Mouse (Mus musculus) stomach, embryonic 14.5 days (tissue): ENCODE data around the gene Cdh13. TPM values are rescaled to one million over a fixed set of nuclear protein-coding genes. Genes with fewer than 3 reads are reported as not detected.

Experiments
- ATAC-seq: fragments of 200-750 bp; cut with Nextera tagmentation; 2 replicates; pipeline ENCODE4 v1.8.0; 2017; ENCODE audit warnings: low read depth, moderate TSS enrichment; ENCODE audit not compliant: insufficient number of reproducible peaks, insufficient read depth, low FRiP score
- H3K27ac ChIP-seq: fragments of 300-500 bp; sonication (generic); 2 replicates; pipeline ENCODE4 v1.5.1; 2014; ENCODE audit warnings: mild to moderate bottlenecking, low read length, moderate library complexity, mixed read lengths
- H3K27me3 ChIP-seq: fragments of 300-500 bp; sonication (generic); 2 replicates; pipeline ENCODE4 v1.6.1; 2014; ENCODE audit warnings: low read length, control low read depth, mixed read lengths; ENCODE audit not compliant: control insufficient read depth, insufficient read depth
- H3K36me3 ChIP-seq: fragments of 300-500 bp; sonication (generic); 2 replicates; pipeline ENCODE4 v1.6.1; 2014; ENCODE audit warnings: mild to moderate bottlenecking, control low read depth, low read length, moderate library complexity, mixed read lengths; ENCODE audit not compliant: control insufficient read depth, insufficient read depth
- H3K4me1 ChIP-seq: fragments of 300-500 bp; sonication (generic); 2 replicates; pipeline ENCODE4 v1.6.1; 2014; ENCODE audit warnings: low read length, control low read depth, mixed read lengths; ENCODE audit not compliant: control insufficient read depth, insufficient read depth
- H3K4me2 ChIP-seq: fragments of 300-500 bp; sonication (generic); replicated peaks from 2 replicates; pipeline ENCODE4 v1.6.1; 2014; ENCODE audit warnings: low read depth, low read length, control low read depth
- H3K4me3 ChIP-seq: fragments of 300-500 bp; sonication (generic); 2 replicates; pipeline ENCODE4 v1.5.1; 2014; ENCODE audit warnings: low read depth, low read length, control low read depth
- H3K9ac ChIP-seq: fragments of 300-500 bp; sonication (generic); replicated peaks from 2 replicates; pipeline ENCODE4 v1.6.1; 2014; ENCODE audit warnings: low read depth, mild to moderate bottlenecking, control low read depth, low read length, moderate library complexity, mixed read lengths
- H3K9me3 ChIP-seq: fragments of 300-500 bp; sonication (generic); 2 replicates; pipeline ENCODE4 v1.6.1; 2016; ENCODE audit warnings: low read depth, low read length, control low read depth; ENCODE audit not compliant: control insufficient read depth
- WGBS: fragments of 180-500 bp; shearing (Covaris S2); extraction: QIAGEN DNeasy Blood & Tissue Kit; methylation state at CpG from one replicate; pipeline ENCODE4 v1.1.7; 2014; 5-methylcytosine and 5-hydroxymethylcytosine counted together
- polyA plus RNA-seq: library from polyadenylated mRNA; unstranded; fragments of >200 nt; fragmentation: Nextera tagmentation; extraction: Ambion mirVana; gene quantifications from 2 replicates; pipeline ENCODE4 v1.2.1, GENCODE M21; 2014

Cdh13 gene
- polyA plus RNA-seq, 1 experiment from 2014 or later = 17.6 TPM

DNA sequence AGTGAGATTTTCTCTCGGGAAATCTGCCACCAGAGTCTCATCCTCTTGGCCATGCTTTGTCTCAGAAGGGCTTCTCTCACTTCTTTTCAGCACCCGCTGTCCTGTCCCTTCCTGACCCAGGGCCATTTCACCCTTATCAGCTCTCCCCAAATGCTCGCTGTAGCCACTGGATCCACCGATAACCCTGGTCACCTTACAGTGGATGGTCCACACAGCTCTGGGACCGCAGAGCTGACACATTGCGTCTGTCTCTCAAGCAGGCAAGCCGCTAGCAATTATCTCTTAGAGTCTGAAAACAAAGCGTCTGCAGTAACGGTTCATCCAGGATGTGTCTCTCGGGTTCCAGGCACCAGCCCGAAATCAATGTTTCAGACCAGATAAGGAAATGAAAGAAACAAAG is 429.6 kb downstream of the Cdh13 start:
- 41% methylated on average over 11 of the region's 11 CpGs for WGBS
- H3K4me3 ChIP-seq = no peak overlapping the region
- H3K27me3 ChIP-seq = no peaks in the 10 kb centered on the region
- no peak overlapping the region for H3K9ac ChIP-seq
- ATAC-seq = no peak
- H3K27ac ChIP-seq = no peak overlapping the region
- H3K36me3 ChIP-seq = no peaks in the 10 kb centered on the region
- no peak overlapping the region for H3K4me2 ChIP-seq
- peaks cover 5% of the 10 kb centered on the region; the same call in 1 of the 2 replicates for H3K9me3 ChIP-seq
- H3K4me1 ChIP-seq = no peaks in the 10 kb centered on the region

- H3K4me2 ChIP-seq = no peak overlapping the region
- no peaks in the 10 kb centered on the region for H3K27me3 ChIP-seq
- no peak for ATAC-seq
- H3K36me3 ChIP-seq = no peaks in the 10 kb centered on the region
- WGBS = 42% methylated on average over 3 of the region's 3 CpGs
- no peak overlapping the region for H3K9ac ChIP-seq
- H3K4me3 ChIP-seq = no peak overlapping the region
- H3K4me1 ChIP-seq = no peaks in the 10 kb centered on the region
- peaks cover 5% of the 10 kb centered on the region; the same call in 1 of the 2 replicates for H3K9me3 ChIP-seq
- no peak overlapping the region for H3K27ac ChIP-seq
Measured at GRCm38 (mm10) chr8:118713596-118713995, 430.1 kb downstream of the Cdh13 start.

DNA sequence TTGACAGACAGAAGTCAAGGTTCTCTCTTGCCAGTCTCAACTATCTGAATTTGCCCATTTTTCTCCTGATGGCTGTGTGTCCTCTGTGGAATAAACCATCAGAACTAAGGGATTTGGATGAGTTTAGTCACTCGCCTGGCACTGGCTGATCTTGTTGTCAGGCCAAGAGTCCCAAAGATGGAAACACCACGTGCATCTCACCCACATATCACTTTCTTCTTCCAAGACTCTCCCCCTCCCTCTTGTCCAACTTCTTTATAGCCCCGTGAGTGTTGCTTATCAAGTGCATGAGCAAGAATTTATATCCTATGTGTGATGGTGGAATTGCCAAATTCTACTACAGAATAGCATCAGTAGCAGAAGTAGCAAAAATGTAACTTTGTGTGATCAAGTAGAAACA is 439.4 kb downstream of the Cdh13 start:
- no peak overlapping the region for H3K4me3 ChIP-seq
- H3K9ac ChIP-seq = no peak overlapping the region
- no peak overlapping the region for H3K27ac ChIP-seq
- no peaks in the 10 kb centered on the region for H3K9me3 ChIP-seq
- H3K4me2 ChIP-seq = no peak overlapping the region
- 75% methylated on average over 3 of the region's 3 CpGs for WGBS
- ATAC-seq = no peak
- no peaks in the 10 kb centered on the region for H3K4me1 ChIP-seq
- no peaks in the 10 kb centered on the region for H3K27me3 ChIP-seq
- no peaks in the 10 kb centered on the region for H3K36me3 ChIP-seq

DNA sequence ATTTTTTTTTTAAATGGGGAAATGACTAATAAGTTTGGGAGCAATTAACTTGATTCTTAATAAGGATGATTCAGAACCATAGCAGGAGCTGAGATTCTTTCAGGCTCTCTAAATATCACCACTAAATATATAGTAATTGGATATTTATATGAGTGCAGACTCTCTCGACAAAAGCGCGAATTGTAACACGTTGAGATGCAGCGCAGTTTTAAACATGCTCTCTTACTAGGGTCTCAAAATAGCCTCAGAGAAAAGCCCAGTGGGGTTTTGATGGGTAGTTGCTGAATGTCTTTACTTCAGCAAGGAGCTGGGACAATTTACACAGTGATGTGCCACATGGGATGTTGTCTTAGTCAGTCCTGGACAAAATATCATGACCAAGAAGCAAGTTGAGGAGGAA is 442.1 kb downstream of the Cdh13 start:
- Histone ChIP-seq H3K9me3 (no peaks in the 10 kb centered on the region), H3K27ac (no peak overlapping the region), H3K9ac (no peak overlapping the region), H3K27me3 (no peaks in the 10 kb centered on the region), H3K4me1 (no peaks in the 10 kb centered on the region), H3K4me3 (no peak overlapping the region), H3K4me2 (no peak overlapping the region), H3K36me3 (no peaks in the 10 kb centered on the region)
- ATAC-seq = no peak
- WGBS = 90% methylated on average over 5 of the region's 5 CpGs

- WGBS = 85% methylated on average over 5 of the region's 5 CpGs
- H3K27me3 ChIP-seq = no peaks in the 10 kb centered on the region
- no peak overlapping the region for H3K4me2 ChIP-seq
- no peaks in the 10 kb centered on the region for H3K4me1 ChIP-seq
- H3K9me3 ChIP-seq = no peaks in the 10 kb centered on the region
- H3K4me3 ChIP-seq = no peak overlapping the region
- no peak overlapping the region for H3K9ac ChIP-seq
- ATAC-seq = no peak
- no peaks in the 10 kb centered on the region for H3K36me3 ChIP-seq
- H3K27ac ChIP-seq = no peak overlapping the region
Measured at GRCm38 (mm10) chr8:118741781-118742180, 458.2 kb downstream of the Cdh13 start.

DNA sequence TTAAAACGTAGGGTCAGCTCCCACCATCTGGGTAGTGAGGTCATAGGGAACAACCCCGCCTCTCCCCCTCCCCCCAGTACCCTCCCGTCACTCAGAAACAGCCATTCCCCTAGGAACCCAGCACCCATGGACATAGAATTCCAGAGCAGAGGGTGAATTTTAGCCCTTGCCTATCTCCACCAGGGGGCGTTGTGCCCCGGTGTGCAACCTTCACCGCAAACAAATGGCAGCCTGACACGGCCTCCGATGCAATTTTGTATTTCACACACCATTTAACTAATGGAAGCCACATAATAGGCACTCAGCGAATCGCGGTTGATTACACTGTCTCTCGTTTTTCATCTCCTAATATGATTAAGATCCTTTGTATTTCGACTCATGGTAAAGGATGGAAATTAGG is 461.5 kb downstream of the Cdh13 start:
- no peaks in the 10 kb centered on the region for H3K27me3 ChIP-seq
- no peak overlapping the region for H3K27ac ChIP-seq
- no peaks in the 10 kb centered on the region for H3K4me1 ChIP-seq
- no peaks in the 10 kb centered on the region for H3K9me3 ChIP-seq
- no peak overlapping the region for H3K4me2 ChIP-seq
- ATAC-seq = no peak
- no peak overlapping the region for H3K9ac ChIP-seq
- no peaks in the 10 kb centered on the region for H3K36me3 ChIP-seq
- no peak overlapping the region for H3K4me3 ChIP-seq
- WGBS = 85% methylated on average over 13 of the region's 13 CpGs

DNA sequence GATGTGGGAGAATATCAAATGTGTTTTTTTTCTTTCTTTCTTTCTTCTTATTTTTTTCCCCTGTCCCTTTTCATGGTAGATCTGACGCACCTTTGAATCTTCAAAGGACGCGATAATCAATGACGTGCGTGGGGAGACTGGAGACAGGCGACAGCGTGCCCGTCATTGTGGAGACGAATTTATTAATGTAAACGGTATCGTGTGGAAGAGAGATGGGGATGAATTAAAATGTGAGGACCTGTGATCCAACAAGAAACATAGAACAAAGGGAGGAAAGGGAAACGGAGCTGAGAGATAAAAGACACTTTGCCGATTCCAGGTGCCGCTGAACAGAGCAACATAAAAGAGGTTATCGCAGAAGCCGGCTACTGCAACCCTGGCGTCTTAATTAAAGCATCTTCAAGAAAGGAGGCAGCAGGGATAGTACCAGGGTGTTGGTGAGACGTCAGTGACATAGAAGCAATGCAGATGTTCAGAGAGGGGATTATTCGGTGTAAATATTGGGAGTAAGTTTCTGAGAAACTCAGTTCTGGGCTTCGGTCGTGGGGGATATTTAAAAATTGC is 464.6 kb downstream of the Cdh13 start:
- no peak overlapping the region for H3K27ac ChIP-seq
- no peak overlapping the region for H3K4me2 ChIP-seq
- no peaks in the 10 kb centered on the region for H3K27me3 ChIP-seq
- H3K4me1 ChIP-seq = no peaks in the 10 kb centered on the region
- H3K36me3 ChIP-seq = no peaks in the 10 kb centered on the region
- no peaks in the 10 kb centered on the region for H3K9me3 ChIP-seq
- no peak for ATAC-seq
- no peak overlapping the region for H3K9ac ChIP-seq
- 85% methylated on average over 21 of the region's 21 CpGs for WGBS
- no peak overlapping the region for H3K4me3 ChIP-seq

DNA sequence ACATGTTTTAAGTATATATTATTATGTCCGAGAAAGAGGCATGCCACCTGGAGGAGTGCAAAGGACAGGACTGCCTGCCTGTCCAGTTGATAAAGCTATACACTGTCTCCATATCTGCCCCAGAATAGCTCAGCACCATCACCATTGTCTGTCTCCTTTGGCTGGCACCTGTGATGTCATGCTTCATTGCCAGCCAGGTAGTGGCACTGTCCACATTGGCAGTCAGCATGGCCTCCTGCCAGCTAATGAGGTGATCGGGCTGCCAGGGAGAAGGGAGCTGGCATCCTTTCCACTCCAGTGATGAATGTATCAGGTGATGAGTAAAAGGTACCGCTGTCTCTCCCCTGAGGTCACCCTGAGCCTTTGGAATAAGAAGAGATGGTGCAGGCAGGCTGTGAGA is 465.7 kb downstream of the Cdh13 start:
- H3K9me3 ChIP-seq = no peaks in the 10 kb centered on the region
- H3K27ac ChIP-seq = no peak overlapping the region
- no peaks in the 10 kb centered on the region for H3K4me1 ChIP-seq
- no peak overlapping the region for H3K4me2 ChIP-seq
- 94% methylated on average over 3 of the region's 3 CpGs for WGBS
- no peak overlapping the region for H3K9ac ChIP-seq
- H3K36me3 ChIP-seq = no peaks in the 10 kb centered on the region
- no peak for ATAC-seq
- no peaks in the 10 kb centered on the region for H3K27me3 ChIP-seq
- no peak overlapping the region for H3K4me3 ChIP-seq

- Histone ChIP-seq H3K9me3 (no peaks in the 10 kb centered on the region), H3K4me1 (no peaks in the 10 kb centered on the region), H3K9ac (no peak overlapping the region), H3K36me3 (no peaks in the 10 kb centered on the region), H3K4me2 (no peak overlapping the region), H3K4me3 (no peak overlapping the region), H3K27ac (no peak overlapping the region), H3K27me3 (no peaks in the 10 kb centered on the region)
- no peak for ATAC-seq
- WGBS = 86% methylated on average over 11 of the region's 11 CpGs
Measured at GRCm38 (mm10) chr8:118749786-118750185, 466.3 kb downstream of the Cdh13 start.
